Mouse (Mus musculus) intestine, postnatal 0 days (tissue): ENCODE data around the gene Phf23. TPM values are rescaled to one million over a fixed set of nuclear protein-coding genes. Genes with fewer than 3 reads are reported as not detected.

ENCODE experiments used
- ATAC-seq: fragments of 200-750 bp; cut with Nextera tagmentation; 2 replicates; pipeline ENCODE4 v1.8.0; 2017; ENCODE audit warnings: mild to moderate bottlenecking, moderate TSS enrichment, moderate library complexity
- H3K27ac ChIP-seq: fragments of 300-500 bp; sonication (generic); 2 replicates; pipeline ENCODE4 v1.5.1; 2014; ENCODE audit warnings: mild to moderate bottlenecking, low read depth, low read length, moderate library complexity
- H3K27me3 ChIP-seq: fragments of 300-500 bp; sonication (generic); replicated peaks from 2 replicates; pipeline ENCODE4 v1.6.1; 2014; ENCODE audit warnings: low read length, mixed read lengths; ENCODE audit not compliant: control insufficient read depth, insufficient read depth
- H3K36me3 ChIP-seq: fragments of 300-500 bp; sonication (generic); 2 replicates; pipeline ENCODE4 v1.6.1; 2014; ENCODE audit warnings: mild to moderate bottlenecking, moderate library complexity; ENCODE audit not compliant: control insufficient read depth, insufficient read depth
- H3K4me1 ChIP-seq: fragments of 300-500 bp; sonication (generic); replicated peaks from 2 replicates; pipeline ENCODE4 v1.6.1; 2014; ENCODE audit warnings: antibody characterized with exemption, low read length, mixed read lengths; ENCODE audit not compliant: control insufficient read depth, insufficient read depth
- H3K4me2 ChIP-seq: fragments of 300-500 bp; sonication (generic); replicated peaks from 2 replicates; pipeline ENCODE4 v1.6.1; 2014; ENCODE audit warnings: low read depth, mild to moderate bottlenecking, moderate library complexity
- H3K4me3 ChIP-seq: fragments of 300-500 bp; sonication (generic); 2 replicates; pipeline ENCODE4 v1.5.1; 2014; ENCODE audit warnings: low read depth, low read length
- H3K9ac ChIP-seq: fragments of 300-500 bp; sonication (generic); 2 replicates; pipeline ENCODE4 v1.6.1; 2014; ENCODE audit warnings: mild to moderate bottlenecking, low read depth, low read length
- H3K9me3 ChIP-seq: fragments of 300-500 bp; sonication (generic); 2 replicates; pipeline ENCODE4 v1.6.1; 2016; ENCODE audit warnings: mixed run types; ENCODE audit not compliant: control insufficient read depth
- CTCF ChIP-seq: sonication (generic); IDR thresholded peaks from 2 replicates; pipeline ENCODE4 v1.5.1; 2016; ENCODE audit warnings: low read depth, mild to moderate bottlenecking, control low read depth, antibody characterized with exemption, moderate library complexity
- WGBS: fragments of 180-500 bp; shearing (Covaris S2); extraction: QIAGEN DNeasy Blood & Tissue Kit; methylation state at CpG from one replicate; pipeline ENCODE4 v1.1.7; 2014; 5-methylcytosine and 5-hydroxymethylcytosine counted together
- polyA plus RNA-seq: library from polyadenylated mRNA; unstranded; fragments of >200 nt; fragmentation: Nextera tagmentation; extraction: Ambion mirVana; gene quantifications from 2 replicates; pipeline ENCODE4 v1.2.1, GENCODE M21; 2015

Gene Phf23
- polyA plus RNA-seq, 1 experiment from 2014 or later = 32.6 TPM

GRCm38 (mm10) chr11:69989949-69990348 is 5.6 kb upstream of the Phf23 start:
- TF ChIP-seq CTCF = no peak
- Histone ChIP-seq H3K4me3 (no peak overlapping the region), H3K9ac (no peak overlapping the region), H3K27ac (peak overlapping the region; percentile 89), H3K9me3 (no peaks in the 10 kb centered on the region), H3K27me3 (no peaks in the 10 kb centered on the region), H3K4me1 (no peaks in the 10 kb centered on the region), H3K4me2 (no peak overlapping the region), H3K36me3 (peaks cover 63% of the 10 kb centered on the region)
- 90% methylated on average over 8 of the region's 8 CpGs for WGBS
- ATAC-seq = no peak

- H3K27ac ChIP-seq = peak within 1 kb of the TSS; percentile 89
- peaks cover 55% of the 10 kb centered on the region for H3K36me3 ChIP-seq
- peak within 1 kb of the TSS; percentile 89 for H3K9ac ChIP-seq
- TF ChIP-seq CTCF = peak; percentile 25; the same call in 1 of the 2 replicates
- no peaks in the 10 kb centered on the region for H3K27me3 ChIP-seq
- H3K4me3 ChIP-seq = peak within 1 kb of the TSS; percentile 67
- WGBS = under 1% methylated on average over 40 of the region's 40 CpGs
- H3K4me1 ChIP-seq = no peaks in the 10 kb centered on the region
- H3K4me2 ChIP-seq = peak within 1 kb of the TSS; percentile 66
- ATAC-seq = peak; percentile 80
- H3K9me3 ChIP-seq = no peaks in the 10 kb centered on the region
Observed at GRCm38 (mm10) chr11:69990850-69991691, 4.5 kb upstream of the Phf23 start, which contains the start of gene Gabarap. Gabarap (plus strand) TSS chr11:69991143.

- TF ChIP-seq CTCF = no peak
- Histone ChIP-seq H3K4me3 (peak overlapping the region; percentile 67), H3K27ac (peak overlapping the region; percentile 89), H3K36me3 (peaks cover 49% of the 10 kb centered on the region), H3K27me3 (no peaks in the 10 kb centered on the region), H3K4me2 (peak overlapping the region; percentile 66), H3K4me1 (no peaks in the 10 kb centered on the region), H3K9me3 (no peaks in the 10 kb centered on the region), H3K9ac (peak overlapping the region; percentile 89)
- ATAC-seq = peak; percentile 5; the same call in 1 of the 2 replicates
- WGBS = 0% methylated on average over 15 of the region's 15 CpGs
Observed at GRCm38 (mm10) chr11:69991711-69992110, 3.9 kb upstream of the Phf23 start.

- Histone ChIP-seq H3K27me3 (no peaks in the 10 kb centered on the region), H3K36me3 (peaks cover 42% of the 10 kb centered on the region), H3K9ac (peak overlapping the region; percentile 89; the same call in 1 of the 2 replicates), H3K4me1 (no peaks in the 10 kb centered on the region), H3K9me3 (no peaks in the 10 kb centered on the region), H3K4me2 (peak overlapping the region; percentile 66), H3K4me3 (peak overlapping the region; percentile 67), H3K27ac (peak overlapping the region; percentile 89)
- TF ChIP-seq CTCF = no peak
- 63% methylated on average over 10 of the region's 10 CpGs for WGBS
- no peak for ATAC-seq
Observed at GRCm38 (mm10) chr11:69992396-69992795, 3.2 kb upstream of the Phf23 start.

GRCm38 (mm10) chr11:69992932-69993331 is 2.6 kb upstream of the Phf23 start:
- no peak for ATAC-seq
- WGBS = 76% methylated on average over 3 of the region's 3 CpGs
- Histone ChIP-seq H3K9ac (no peak overlapping the region), H3K36me3 (peaks cover 38% of the 10 kb centered on the region), H3K4me3 (peak overlapping the region; percentile 67), H3K9me3 (no peaks in the 10 kb centered on the region), H3K4me2 (peak overlapping the region; percentile 66), H3K27ac (peak overlapping the region; percentile 89; the same call in 1 of the 2 replicates), H3K4me1 (no peaks in the 10 kb centered on the region), H3K27me3 (no peaks in the 10 kb centered on the region)
- TF ChIP-seq CTCF = no peak

GRCm38 (mm10) chr11:69994401-69995090 is 1.0 kb upstream of the Phf23 start:
- no peak overlapping the region for H3K27ac ChIP-seq
- no peaks in the 10 kb centered on the region for H3K27me3 ChIP-seq
- TF ChIP-seq CTCF = peak; percentile 46
- ATAC-seq = no peak
- H3K9ac ChIP-seq = no peak overlapping the region
- peak overlapping the region; percentile 80; the same call in 1 of the 2 replicates for H3K4me2 ChIP-seq
- no peaks in the 10 kb centered on the region for H3K9me3 ChIP-seq
- peaks cover 37% of the 10 kb centered on the region for H3K36me3 ChIP-seq
- whole genome bisulfite sequencing = 86% methylated on average over 11 of the region's 11 CpGs
- no peaks in the 10 kb centered on the region for H3K4me1 ChIP-seq
- no peak overlapping the region for H3K4me3 ChIP-seq
